Mouse (Mus musculus) MEL (cell line): ENCODE data around the gene Ak5. TPM values are rescaled to one million over a fixed set of nuclear protein-coding genes. Genes with fewer than 3 reads are reported as not detected.

Experiments used
- DNase-seq: peaks from one replicate; pipeline ENCODE4 v3.0.0; 2011; ENCODE audit warnings: low read depth, low spot score
- H3K27ac ChIP-seq: 2 replicates; pipeline ENCODE4 v1.5.1; 2012; ENCODE audit warnings: low read depth, mild to moderate bottlenecking, control low read depth, low read length, moderate library complexity; ENCODE audit not compliant: control insufficient read depth
- H3K27me3 ChIP-seq, 2 experiments: fragments of 150-350 bp in 1 of 2; sonication (generic) in 1 of 2; 2 replicates each; pipeline ENCODE4 v1.6.1; 2012; ENCODE audit warnings: low read length in 2 of 2, mild to moderate bottlenecking in 2 of 2, improper control_type of control experiment in 1 of 2, moderate library complexity in 1 of 2; ENCODE audit not compliant: insufficient read depth in 2 of 2, control insufficient read depth in 1 of 2
- H3K36me3 ChIP-seq, 2 experiments: 2 replicates each; pipeline ENCODE4 v1.6.1; 2012 to 2014; ENCODE audit warnings: low read length in 2 of 2, improper control_type of control experiment in 1 of 2, inconsistent platforms in 1 of 2, mild to moderate bottlenecking in 1 of 2; ENCODE audit not compliant: insufficient read depth in 2 of 2, control insufficient read depth in 1 of 2
- H3K4me1 ChIP-seq, 2 experiments: fragments of 150-350 bp in 1 of 2; sonication (generic) in 1 of 2; 2 replicates each; pipeline ENCODE4 v1.6.1; 2012; ENCODE audit warnings: low read length in 2 of 2, improper control_type of control experiment in 1 of 2, mild to moderate bottlenecking in 1 of 2; ENCODE audit not compliant: insufficient read depth in 2 of 2, control insufficient read depth in 1 of 2
- H3K4me3 ChIP-seq, 2 experiments: fragments of 150-350 bp in 1 of 2; sonication (generic) in 1 of 2; 2 replicates each; pipeline ENCODE4 v1.5.1; 2012; ENCODE audit warnings: low read depth in 2 of 2, low read length in 2 of 2, mild to moderate bottlenecking in 2 of 2, moderate library complexity in 2 of 2, control low read depth in 1 of 2, improper control_type of control experiment in 1 of 2; ENCODE audit not compliant: control insufficient read depth in 1 of 2, insufficient read depth in 1 of 2
- H3K79me2 ChIP-seq: 2 replicates; pipeline ENCODE4 v1.6.1; 2012; ENCODE audit warnings: mild to moderate bottlenecking, low read length, moderate library complexity; ENCODE audit not compliant: control insufficient read depth, poor library complexity, insufficient read depth
- H3K9ac ChIP-seq: 2 replicates; pipeline ENCODE4 v1.6.1; 2012; ENCODE audit warnings: low read depth, mild to moderate bottlenecking, control low read depth, low read length, moderate library complexity; ENCODE audit not compliant: control insufficient read depth, poor library complexity, severe bottlenecking
- H3K9me3 ChIP-seq: fragments of 150-350 bp; sonication (generic); replicated peaks from 2 replicates; pipeline ENCODE4 v1.6.1; 2012; ENCODE audit warnings: mild to moderate bottlenecking, low read length, improper control_type of control experiment, moderate library complexity; ENCODE audit not compliant: insufficient read depth
- BHLHE40 ChIP-seq: IDR thresholded peaks from 2 replicates; pipeline ENCODE4 v1.6.1; 2012; ENCODE audit warnings: low read depth, mild to moderate bottlenecking, inconsistent platforms, low read length, improper control_type of control experiment, borderline replicate concordance
- CTCF ChIP-seq, 3 experiments: IDR thresholded peaks in 2 of 3; conservative IDR thresholded peaks in 1 of 3; 2 replicates each; pipeline ENCODE4 v1.5.1; 2011 to 2012; ENCODE audit warnings: low read length in 3 of 3, low read depth in 2 of 3, mild to moderate bottlenecking in 2 of 3, improper control_type of control experiment in 1 of 3, inconsistent platforms in 1 of 3, mixed read lengths in 1 of 3, moderate library complexity in 1 of 3; ENCODE audit not compliant: control insufficient read depth in 1 of 3, insufficient read depth in 1 of 3, poor library complexity in 1 of 3, severe bottlenecking in 1 of 3
- E2F4 ChIP-seq: IDR thresholded peaks from 2 replicates; pipeline ENCODE4 v1.6.1; 2011; ENCODE audit warnings: low read depth, low read length, improper control_type of control experiment, borderline replicate concordance
- EP300 ChIP-seq, 2 experiments: IDR thresholded peaks; 2 replicates each; pipeline ENCODE4 v1.6.1; 2011; ENCODE audit warnings: improper control_type of control experiment in 2 of 2, low read length in 2 of 2, low read depth in 1 of 2, mild to moderate bottlenecking in 1 of 2
- ETS1 ChIP-seq: IDR thresholded peaks from 2 replicates; pipeline ENCODE4 v1.6.1; 2012; ENCODE audit warnings: low read depth, mild to moderate bottlenecking, inconsistent platforms, low read length, improper control_type of control experiment, moderate library complexity
- GABPA ChIP-seq: IDR thresholded peaks from 2 replicates; pipeline ENCODE4 v1.6.1; 2012; ENCODE audit warnings: low read depth, mild to moderate bottlenecking, inconsistent platforms, low read length, improper control_type of control experiment, moderate library complexity
- KAT2A ChIP-seq: conservative IDR thresholded peaks from 2 replicates; pipeline ENCODE4 v1.6.1; 2012; ENCODE audit warnings: low read depth, low read length, improper control_type of control experiment, inconsistent platforms
- MAFK ChIP-seq: IDR thresholded peaks from 2 replicates; pipeline ENCODE4 v1.6.1; 2011; ENCODE audit warnings: low read depth, mild to moderate bottlenecking, low read length, improper control_type of control experiment, borderline replicate concordance
- MAZ ChIP-seq: IDR thresholded peaks from 2 replicates; pipeline ENCODE4 v1.6.1; 2012; ENCODE audit warnings: low read depth, mild to moderate bottlenecking, inconsistent platforms, low read length, improper control_type of control experiment
- MYC ChIP-seq: IDR thresholded peaks from 2 replicates; pipeline ENCODE4 v1.6.1; 2011; ENCODE audit warnings: low read depth, mild to moderate bottlenecking, low read length, improper control_type of control experiment, moderate library complexity
- NELFE ChIP-seq: IDR thresholded peaks from 2 replicates; pipeline ENCODE4 v1.6.1; 2011; ENCODE audit warnings: low read depth, low read length, improper control_type of control experiment
- NRF1 ChIP-seq: IDR thresholded peaks from 2 replicates; pipeline ENCODE4 v1.6.1; 2014; ENCODE audit warnings: low read depth, mild to moderate bottlenecking, inconsistent platforms, low read length, improper control_type of control experiment, moderate library complexity; ENCODE audit not compliant: poor library complexity, insufficient read depth, severe bottlenecking
- POLR2AphosphoS5 ChIP-seq: IDR thresholded peaks from 2 replicates; pipeline ENCODE4 v1.6.1; 2012; ENCODE audit warnings: low read depth, borderline replicate concordance, mild to moderate bottlenecking, inconsistent platforms, low read length, moderate library complexity, mixed read lengths
- RAD21 ChIP-seq: IDR thresholded peaks from 2 replicates; pipeline ENCODE4 v1.6.1; 2011; ENCODE audit warnings: mild to moderate bottlenecking, low read depth, low read length, improper control_type of control experiment
- SMC3 ChIP-seq: IDR thresholded peaks from 2 replicates; pipeline ENCODE4 v1.6.1; 2011; ENCODE audit warnings: low read depth, low read length, improper control_type of control experiment
- TAL1 ChIP-seq: IDR thresholded peaks from 2 replicates; pipeline ENCODE4 v1.6.1; 2012; ENCODE audit warnings: mild to moderate bottlenecking, inconsistent platforms, low read length, moderate library complexity, mixed read lengths
- TBP ChIP-seq: IDR thresholded peaks from 2 replicates; pipeline ENCODE4 v1.8.0; 2011; ENCODE audit warnings: low read depth, low read length, improper control_type of control experiment
- TCF12 ChIP-seq: IDR thresholded peaks from 2 replicates; pipeline ENCODE4 v1.6.1; 2014; ENCODE audit warnings: low read depth, mild to moderate bottlenecking, inconsistent platforms, low read length, improper control_type of control experiment, moderate library complexity
- UBTF ChIP-seq: IDR thresholded peaks from 2 replicates; pipeline ENCODE4 v1.6.1; 2012; ENCODE audit warnings: low read depth, mild to moderate bottlenecking, inconsistent platforms, low read length, improper control_type of control experiment, moderate library complexity, borderline replicate concordance; ENCODE audit not compliant: insufficient read depth
- USF1 ChIP-seq: IDR thresholded peaks from 2 replicates; pipeline ENCODE4 v1.6.1; 2014; ENCODE audit warnings: low read depth, mild to moderate bottlenecking, inconsistent platforms, low read length, improper control_type of control experiment, moderate library complexity
- ZKSCAN1 ChIP-seq: IDR thresholded peaks from 2 replicates; pipeline ENCODE4 v1.6.1; 2012; ENCODE audit warnings: low read depth, mild to moderate bottlenecking, inconsistent platforms, low read length, improper control_type of control experiment, moderate library complexity
- ZMIZ1 ChIP-seq: IDR thresholded peaks from 2 replicates; pipeline ENCODE4 v1.6.1; 2012; ENCODE audit warnings: low read depth, mild to moderate bottlenecking, inconsistent platforms, low read length, improper control_type of control experiment, moderate library complexity
- ZNF384 ChIP-seq: IDR thresholded peaks from 2 replicates; pipeline ENCODE4 v1.6.1; 2012; ENCODE audit warnings: low read depth, mild to moderate bottlenecking, inconsistent platforms, low read length, improper control_type of control experiment
- polyA plus RNA-seq, 2 experiments: library from polyadenylated mRNA; stranded (reverse) in 1 of 2; unstranded in 1 of 2; fragments of >175 nt in 1 of 2; fragments of >200 nt in 1 of 2; gene quantifications; 2 replicates each; pipeline versions ENCODE4 v1.2.1 to v1.2.4; 2012; ENCODE audit warnings: low replicate concordance in 2 of 2, low read depth in 1 of 2; ENCODE audit not compliant: insufficient read length in 2 of 2, insufficient read depth in 1 of 2, missing spikeins in 1 of 2
- total RNA-seq: library from RNA; depleted of rRNA; stranded (reverse); fragments of 300-350 nt; gene quantifications from 2 replicates; pipeline ENCODE4 v1.2.3, GENCODE M21; 2012

Ak5 gene
- total and polyA plus RNA-seq, 3 experiments = 0.06 to 0.31 TPM; not detected in 1

DNA sequence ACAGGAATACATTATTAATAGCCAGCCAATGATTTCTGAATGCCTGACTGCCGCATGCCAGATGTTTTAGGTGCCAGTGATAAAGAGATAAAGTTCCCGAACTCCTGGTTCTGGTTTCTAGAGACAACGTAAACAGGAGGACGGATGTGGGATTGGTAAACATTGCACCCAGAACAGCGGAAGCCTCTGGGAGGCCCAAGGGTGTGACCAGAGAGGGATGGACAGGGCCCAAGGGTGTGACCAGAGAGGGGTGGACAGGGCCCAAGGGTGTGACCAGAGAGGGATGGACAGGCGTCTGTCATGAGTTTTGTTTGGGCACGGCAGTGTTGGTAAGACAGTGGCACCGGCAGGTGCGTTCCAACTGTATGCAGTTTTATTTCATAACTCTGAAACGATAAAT is 148.6 kb downstream of the Ak5 start:
- H3K9me3 ChIP-seq = no peaks in the 10 kb centered on the region
- no peak for TF ChIP-seq NELFE
- TF ChIP-seq TCF12 = no peak
- TF ChIP-seq ZNF384 = no peak
- TF ChIP-seq MYC = no peak
- no peak for TF ChIP-seq TBP
- TF ChIP-seq ETS1 = no peak
- no peak for TF ChIP-seq RAD21
- no peak for TF ChIP-seq E2F4
- no peak for TF ChIP-seq ZMIZ1
- TF ChIP-seq ZKSCAN1 = no peak
- TF ChIP-seq MAZ = no peak
- TF ChIP-seq SMC3 = no peak
- TF ChIP-seq NRF1 = no peak
- no peak for TF ChIP-seq CTCF (IDR thresholded peaks at IDR 0.05 in 2 of 3, conservative IDR thresholded peaks at IDR 0.05 in 1 of 3; ENCODE audit: control insufficient read depth in 1 of 3, insufficient read depth in 1 of 3, low read depth in 2 of 3, low read length in 3 of 3, poor library complexity in 1 of 3, severe bottlenecking in 1 of 3)
- no peak for TF ChIP-seq MAFK
- no peak for TF ChIP-seq UBTF
- no peak for TF ChIP-seq KAT2A
- TF ChIP-seq BHLHE40 = no peak
- no peak for TF ChIP-seq USF1
- TF ChIP-seq EP300 (IDR thresholded peaks at IDR 0.05; ENCODE audit: low read depth in 1 of 2, low read length in 2 of 2) = no peak
- no peaks in the 10 kb centered on the region for H3K79me2 ChIP-seq
- no peak overlapping the region for H3K27ac ChIP-seq
- H3K4me3 ChIP-seq = no peak overlapping the region
- H3K36me3 ChIP-seq = no peaks in the 10 kb centered on the region
- no peak overlapping the region for H3K9ac ChIP-seq
- H3K27me3 ChIP-seq = no peaks in the 10 kb centered on the region
- DNase-seq = no peak
- no peaks in the 10 kb centered on the region for H3K4me1 ChIP-seq

- Histone ChIP-seq H3K4me3 (no peak overlapping the region), H3K36me3 (no peaks in the 10 kb centered on the region), H3K9me3 (no peaks in the 10 kb centered on the region), H3K27ac (no peak overlapping the region), H3K4me1 (peaks cover 0 to 3% of the 10 kb centered on the region in 2 experiments; a peak in 3 of 4 replicates), H3K27me3 (no peaks in the 10 kb centered on the region), H3K79me2 (no peaks in the 10 kb centered on the region), H3K9ac (no peak overlapping the region)
- no peak for TF ChIP-seq MYC
- no peak for TF ChIP-seq TAL1
- TF ChIP-seq GABPA = no peak
- TF ChIP-seq POLR2AphosphoS5 = no peak
- no peak for DNase-seq
These were observed 151.6 kb downstream of the Ak5 start for GRCm38 (mm10) chr3:152516569-152516968.
